Mouse (Mus musculus): ENCODE results near the gene Nr5a1.

- TF ChIP-seq CTCF (conservative IDR thresholded peaks at IDR 0.05; ENCODE audit: low read length), result no peak
- no peak for TF ChIP-seq POU5F1 (IDR thresholded peaks at IDR 0.05; ENCODE audit: borderline replicate concordance, low read length)
- TF ChIP-seq NANOG (IDR thresholded peaks at IDR 0.05; ENCODE audit: borderline replicate concordance, low read length), result no peak
Observed at GRCm38 (mm10) chr2:38695770-38696169, 18.6 kb downstream of the Nr5a1 start.

All from E14TG2a.4 (cell line).